ENCODE assay signal across 9 mouse cellular contexts in the genomic region with DNA sequence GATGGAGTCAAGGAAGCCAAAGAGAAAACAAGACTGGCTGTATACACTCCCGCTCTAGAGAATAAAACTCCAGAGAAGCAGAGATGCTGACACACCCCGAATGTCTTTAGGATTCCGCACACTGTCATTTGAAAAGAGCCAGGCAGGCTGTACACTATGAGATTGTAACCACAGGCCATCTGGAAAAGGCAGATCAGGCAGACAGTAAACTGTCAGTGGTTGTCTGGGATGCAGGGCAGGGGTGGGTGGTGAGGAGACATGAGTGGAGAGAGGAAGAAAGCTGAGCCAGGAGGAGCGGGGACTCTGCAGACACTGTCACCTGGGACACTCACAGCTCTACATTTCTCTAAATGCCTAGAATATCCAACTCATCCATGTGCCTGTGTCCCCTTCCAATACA. TPM values are rescaled to one million over a fixed set of nuclear protein-coding genes. Genes with fewer than 3 reads are reported as not detected.
DNase-seq lines count a peak whose midpoint lies in the region; ATAC-seq and TF ChIP-seq lines count a peak whose summit lies in the region.
"Had no signal": no experiment of that assay in that cellular context is flagged by ENCODE, and none has a peak within 500 bp of the region (broad histone marks: within the 10 kb centered on the region; RNA-seq: fewer than 3 reads in every experiment).

No protein-coding gene starts in this region.

- WGBS in lung, embryonic 16.5 days = 48% methylated on average over 4 of the region's 4 CpGs
- 62% methylated on average over 4 of the region's 4 CpGs for WGBS in lung, adult 2 months
- WGBS in embryonic facial prominence, embryonic 12.5 days = 73% methylated on average over 4 of the region's 4 CpGs

- peak overlapping the region; percentile 98 for H3K27ac ChIP-seq in lung, embryonic 16.5 days (ENCODE audit: low read length)
- H3K27ac ChIP-seq in embryonic facial prominence, embryonic 12.5 days = peak overlapping the region; percentile 72

- H3K36me3 ChIP-seq in lung, embryonic 16.5 days (ENCODE audit: control insufficient read depth, insufficient read depth, low read length) = no peaks in the 10 kb centered on the region
- H3K36me3 ChIP-seq in embryonic facial prominence, embryonic 12.5 days = no peaks in the 10 kb centered on the region

- no peak for ATAC-seq in lung, embryonic 16.5 days (ENCODE audit: low read depth)
- ATAC-seq in embryonic facial prominence, embryonic 12.5 days (ENCODE audit: insufficient number of reproducible peaks, insufficient read depth, low FRiP score, low TSS enrichment) = no peak
- peak; percentile 82 for ATAC-seq in megakaryocyte progenitor cell, adult 5-6 weeks (replicated peaks; ENCODE audit: poor library complexity)

- H3K4me3 ChIP-seq in lung, embryonic 16.5 days (ENCODE audit: low read length) = no peak overlapping the region
- no peak overlapping the region for H3K4me3 ChIP-seq in lung, adult 2 months (replicated peaks; ENCODE audit: extremely low read depth, low read depth, low read length)
- no peak overlapping the region for H3K4me3 ChIP-seq in embryonic facial prominence, embryonic 12.5 days

- no peaks in the 10 kb centered on the region for H3K9me3 ChIP-seq in lung, embryonic 16.5 days (ENCODE audit: control insufficient read depth, low read length)
- no peaks in the 10 kb centered on the region for H3K9me3 ChIP-seq in embryonic facial prominence, embryonic 12.5 days

- no peak overlapping the region for H3K4me2 ChIP-seq in lung, embryonic 16.5 days (ENCODE audit: low read depth, low read length)
- H3K4me2 ChIP-seq in embryonic facial prominence, embryonic 12.5 days (replicated peaks) = no peak overlapping the region

- peak; percentile 10 for DNase-seq in gastrocnemius, postnatal 10 days
- no peak for DNase-seq in gastrocnemius, adult 18-20 months (ENCODE audit: low spot score)
- DNase-seq in lung, adult 2 months = no peak
- DNase-seq in B cell, adult 2 months = no peak
- no peak for DNase-seq in natural killer cell, adult 2 months (ENCODE audit: low spot score in 2 of 2)

- TF ChIP-seq POLR2A in lung, adult 2 months (IDR thresholded peaks at IDR 0.05; ENCODE audit: borderline replicate concordance, extremely low read depth, low read depth, low read length) = no peak

- no peaks in the 10 kb centered on the region for H3K27me3 ChIP-seq in lung, embryonic 16.5 days (ENCODE audit: control insufficient read depth, insufficient read depth, low read depth, low read length)
- no peaks in the 10 kb centered on the region for H3K27me3 ChIP-seq in embryonic facial prominence, embryonic 12.5 days
- H3K27me3 ChIP-seq: CH12.LX had no signal

- no peak for TF ChIP-seq CTCF in lung, adult 2 months (IDR thresholded peaks at IDR 0.05; ENCODE audit: insufficient read depth, low read length)

- peak overlapping the region; percentile 16; the same call in 1 of the 2 replicates for H3K9ac ChIP-seq in lung, embryonic 16.5 days (ENCODE audit: low read length)
- H3K9ac ChIP-seq in embryonic facial prominence, embryonic 12.5 days = no peak overlapping the region

- peaks cover 71% of the 10 kb centered on the region for H3K4me1 ChIP-seq in lung, embryonic 16.5 days (replicated peaks; ENCODE audit: control insufficient read depth, insufficient read depth, low read length)
- peaks cover 14% of the 10 kb centered on the region for H3K4me1 ChIP-seq in lung, adult 2 months (ENCODE audit: control insufficient read depth, insufficient read depth, low read length)
- peaks cover 38% of the 10 kb centered on the region for H3K4me1 ChIP-seq in embryonic facial prominence, embryonic 12.5 days

RNA-seq across cellular contexts. Expression of a gene that starts 36.3 kb away (rescaled TPM):
- total RNA-seq in gastrocnemius, postnatal 10 days (2021) = 10 to 100 TPM; 30.6 to 33.2 TPM
- 10 to 100 TPM; 23.5 to 27.8 TPM for total RNA-seq in gastrocnemius, adult 18-20 months (2021)
- polyA plus RNA-seq in lung, embryonic 16.5 days (2015; fragmentation: Nextera tagmentation; extraction: Ambion mirVana) = 32.7 and 33.0 TPM in 2 replicates
- polyA plus RNA-seq in lung, adult 2 months (2012; rRNA removed) = 60.5 and 87.9 TPM in 2 replicates
- polyA plus RNA-seq in embryonic facial prominence, embryonic 12.5 days (2016; fragmentation: Nextera tagmentation; extraction: Ambion mirVana) = 13.0 and 15.8 TPM in 2 replicates
- total RNA-seq in megakaryocyte progenitor cell, adult 5-6 weeks (2015) = 10.9 and 13.8 TPM in 2 replicates
- total RNA-seq in megakaryocyte progenitor cell, adult 5-6 weeks (2017) = 11.5 and 15.1 TPM in 2 replicates
